Mouse (Mus musculus) heart, embryonic 11.5 days (tissue): ENCODE measurements around the gene Tmem144. TPM values are rescaled to one million over a fixed set of nuclear protein-coding genes. Genes with fewer than 3 reads are reported as not detected.

ENCODE experiments used
- ATAC-seq: fragments of 200-750 bp; cut with Nextera tagmentation; replicated peaks from 2 replicates; pipeline ENCODE4 v1.8.0; 2017; ENCODE audit warnings: moderate library complexity; ENCODE audit not compliant: insufficient number of reproducible peaks, low FRiP score, low TSS enrichment
- H3K27ac ChIP-seq: fragments of 300-500 bp; sonication (generic); 2 replicates; pipeline ENCODE4 v1.5.1; 2014; ENCODE audit warnings: mild to moderate bottlenecking, low read depth, low read length
- H3K27me3 ChIP-seq: fragments of 300-500 bp; sonication (generic); 2 replicates; pipeline ENCODE4 v1.6.1; 2014; ENCODE audit warnings: mild to moderate bottlenecking, low read length, mixed read lengths; ENCODE audit not compliant: control insufficient read depth, insufficient read depth
- H3K36me3 ChIP-seq: fragments of 300-500 bp; sonication (generic); 2 replicates; pipeline ENCODE4 v1.6.1; 2014; ENCODE audit warnings: mild to moderate bottlenecking, low read length, moderate library complexity, mixed read lengths; ENCODE audit not compliant: control insufficient read depth, insufficient read depth
- H3K4me1 ChIP-seq: fragments of 300-500 bp; sonication (generic); 2 replicates; pipeline ENCODE4 v1.6.1; 2014; ENCODE audit warnings: low read length; ENCODE audit not compliant: control insufficient read depth, insufficient read depth
- H3K4me2 ChIP-seq: fragments of 300-500 bp; sonication (generic); 2 replicates; pipeline ENCODE4 v1.6.1; 2014; ENCODE audit warnings: mild to moderate bottlenecking, moderate library complexity
- H3K4me3 ChIP-seq: fragments of 300-500 bp; sonication (generic); 2 replicates; pipeline ENCODE4 v1.5.1; 2014; ENCODE audit warnings: low read depth, low read length
- H3K9ac ChIP-seq: fragments of 300-500 bp; sonication (generic); 2 replicates; pipeline ENCODE4 v1.6.1; 2014; ENCODE audit warnings: mild to moderate bottlenecking, low read depth, low read length, moderate library complexity
- H3K9me3 ChIP-seq: fragments of 300-500 bp; sonication (generic); replicated peaks from 2 replicates; pipeline ENCODE4 v1.6.1; 2016; ENCODE audit warnings: low read length; ENCODE audit not compliant: control insufficient read depth
- WGBS: fragments of 180-500 bp; shearing (Covaris S2); extraction: QIAGEN DNeasy Blood & Tissue Kit; methylation state at CpG from one replicate; pipeline ENCODE4 v1.1.7; 2014; ENCODE audit not compliant: insufficient replicate concordance; 5-methylcytosine and 5-hydroxymethylcytosine counted together
- polyA plus RNA-seq: library from polyadenylated mRNA; unstranded; fragments of >200 nt; fragmentation: Nextera tagmentation; extraction: Ambion mirVana; gene quantifications from 2 replicates; pipeline ENCODE4 v1.2.1, GENCODE M21; 2014

Tmem144 gene
- polyA plus RNA-seq, 1 experiment from 2014 or later = 11.7 TPM

- 6% methylated on average over 11 of the region's 11 CpGs for WGBS
- Histone ChIP-seq H3K36me3 (no peaks in the 10 kb centered on the region), H3K4me2 (peak overlapping the region; percentile 63), H3K4me3 (peak overlapping the region; percentile 29), H3K27me3 (no peaks in the 10 kb centered on the region), H3K9ac (peak overlapping the region; percentile 49; the same call in 1 of the 2 replicates), H3K27ac (peak overlapping the region; percentile 52), H3K4me1 (no peaks in the 10 kb centered on the region), H3K9me3 (no peaks in the 10 kb centered on the region)
- 0 out of 2 replicates have a peak, but pooled peaks have one; percentile 72 for ATAC-seq
Observed at GRCm38 (mm10) chr3:79784362-79784736, 68.2 kb downstream of the Tmem144 start.

DNA sequence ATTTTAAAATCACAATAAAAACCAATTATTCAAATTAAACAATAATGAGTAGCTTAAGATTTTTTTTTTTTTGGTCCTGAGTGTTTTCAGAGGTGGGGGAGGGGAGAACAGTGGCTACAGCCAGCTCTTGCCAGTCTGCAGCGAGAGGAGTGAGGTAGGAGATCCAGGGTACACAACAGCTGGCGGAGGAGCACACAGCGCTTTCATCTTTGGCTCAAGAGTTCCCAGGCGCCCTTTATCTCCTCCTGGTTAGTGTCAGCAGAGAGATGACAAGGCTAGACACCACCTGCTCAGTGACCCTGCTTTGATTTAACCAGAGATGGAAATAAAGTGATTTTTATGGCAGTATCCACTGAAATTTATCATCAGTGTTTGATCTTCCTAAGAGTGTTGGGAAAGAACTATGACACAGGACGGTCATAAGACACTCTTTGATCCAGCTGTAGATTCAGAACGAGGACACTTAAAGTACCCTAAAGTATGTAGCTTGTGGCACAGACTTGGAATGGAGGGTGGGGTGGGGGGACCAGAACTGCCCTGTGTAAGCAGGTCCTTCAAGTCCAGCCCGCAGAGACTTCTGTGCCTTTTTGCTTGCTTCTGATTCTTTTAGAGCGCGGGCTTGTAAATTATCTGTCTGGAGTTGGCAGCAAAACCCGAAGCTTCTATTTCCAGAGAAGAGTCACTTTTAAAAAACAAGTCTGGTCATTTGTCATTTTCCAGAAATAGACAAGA is 68.8 kb downstream of the Tmem144 start:
- 22% methylated on average over 10 of the region's 10 CpGs for WGBS

GRCm38 (mm10) chr3:79772701-79773100 is 79.9 kb downstream of the Tmem144 start:
- Histone ChIP-seq H3K36me3 (no peaks in the 10 kb centered on the region), H3K9ac (no peak overlapping the region), H3K4me1 (no peaks in the 10 kb centered on the region), H3K4me2 (no peak overlapping the region), H3K4me3 (no peak overlapping the region), H3K27me3 (no peaks in the 10 kb centered on the region), H3K9me3 (no peaks in the 10 kb centered on the region), H3K27ac (no peak overlapping the region)
- 81% methylated on average over 2 of the region's 2 CpGs for WGBS
- no peak for ATAC-seq

More for the DNA sequence above, 68.8 kb downstream of the Tmem144 start:
- Histone ChIP-seq H3K36me3 (no peaks in the 10 kb centered on the region), H3K27me3 (no peaks in the 10 kb centered on the region), H3K4me2 (peak overlapping the region; percentile 63), H3K9me3 (no peaks in the 10 kb centered on the region), H3K9ac (peak overlapping the region; percentile 40; the same call in 1 of the 2 replicates), H3K4me3 (peak overlapping the region; percentile 29), H3K27ac (peak overlapping the region; percentile 52), H3K4me1 (no peaks in the 10 kb centered on the region)
- peak; percentile 76; the same call in 1 of the 2 replicates for ATAC-seq

Other genes starting within 250 kb of the Tmem144 start
- 26.1 and 30.1 TPM in 2 replicates for gene 4930579G24Rik, start 223.7 kb downstream of the Tmem144 start, polyA plus RNA-seq
- gene Etfdh, start 223.3 kb downstream of the Tmem144 start, polyA plus RNA-seq = 124 and 141 TPM in 2 replicates
- gene Rxfp1, start 114.9 kb downstream of the Tmem144 start, polyA plus RNA-seq = 5.4 and 6.0 TPM in 2 replicates
- gene Fam198b, start 31.8 kb upstream of the Tmem144 start, polyA plus RNA-seq = 44.4 and 51.4 TPM in 2 replicates